Mouse (Mus musculus): ENCODE measurements around the gene Ugt1a8.
"Not testable (repeated sequence)": the region's sequence is repeated elsewhere in the genome, so short reads cannot be mapped to it uniquely, and the experiment has no call there.

The Ugt1a8 gene

GRCm38 (mm10) chr1:88087513-88087912, at the start of gene Ugt1a8:
Gene Ugt1a8 (plus strand): TSS chr1:88087813.
- DNase-seq = no peak

GRCm38 (mm10) chr1:88043044-88043443, 44.6 kb upstream of the Ugt1a8 start:
- DNase-seq = peak; percentile 4 to 51

- DNase-seq = peak; percentile 37 to 46
These were observed 42.7 kb upstream of the Ugt1a8 start for GRCm38 (mm10) chr1:88044832-88045437.

- DNase-seq = not testable (repeated sequence)
These were observed 40.2 kb upstream of the Ugt1a8 start for GRCm38 (mm10) chr1:88047408-88047807.

GRCm38 (mm10) chr1:88055088-88055487, 32.5 kb upstream of the Ugt1a8 start, which contains the start of gene Ugt1a10:
Gene Ugt1a10 (plus strand): TSS chr1:88055388.
- DNase-seq = no peak

- not testable (repeated sequence) for DNase-seq
These were observed 21.0 kb upstream of the Ugt1a8 start for GRCm38 (mm10) chr1:88066472-88067102.

- DNase-seq = no peak
These were observed 17.1 kb upstream of the Ugt1a8 start, which contains the start of gene Ugt1a9 for GRCm38 (mm10) chr1:88070495-88070894. Gene Ugt1a9 (plus strand): TSS chr1:88070800.

GRCm38 (mm10) chr1:88070902-88071301, 16.7 kb upstream of the Ugt1a8 start:
- DNase-seq = no peak

- DNase-seq = no peak
These were observed 13.1 kb upstream of the Ugt1a8 start for GRCm38 (mm10) chr1:88074471-88074870.

GRCm38 (mm10) chr1:88077128-88077527, 10.5 kb upstream of the Ugt1a8 start:
- no peak for DNase-seq

- no peak for DNase-seq
These were observed 5.9 kb upstream of the Ugt1a8 start for GRCm38 (mm10) chr1:88081670-88082069.

GRCm38 (mm10) chr1:88086125-88086524, 1.5 kb upstream of the Ugt1a8 start:
- no peak for DNase-seq

GRCm38 (mm10) chr1:88092341-88092740, 4.7 kb downstream of the Ugt1a8 start:
- DNase-seq = no peak

GRCm38 (mm10) chr1:88094270-88094676, 6.7 kb downstream of the Ugt1a8 start:
- peak; percentile 34 to 59 for DNase-seq

GRCm38 (mm10) chr1:88094941-88095492, 7.4 kb downstream of the Ugt1a8 start, which contains the start of gene Ugt1a7c:
Gene Ugt1a7c (plus strand): TSS chr1:88095062.
- peak; percentile 39 to 61 for DNase-seq

GRCm38 (mm10) chr1:88098546-88098945, 10.9 kb downstream of the Ugt1a8 start:
- not testable (repeated sequence) for DNase-seq

- DNase-seq = peak; percentile 16 to 37
These were observed 12.1 kb downstream of the Ugt1a8 start for GRCm38 (mm10) chr1:88099691-88100090.

- DNase-seq = not testable (repeated sequence)
These were observed 15.4 kb downstream of the Ugt1a8 start, which contains the start of gene Ugt1a6b for GRCm38 (mm10) chr1:88103019-88103418. Gene Ugt1a6b (plus strand): TSS chr1:88103252.

GRCm38 (mm10) chr1:88103697-88104468, 16.3 kb downstream of the Ugt1a8 start:
- DNase-seq = not testable (repeated sequence)

GRCm38 (mm10) chr1:88104667-88105430, 17.2 kb downstream of the Ugt1a8 start:
- DNase-seq = no peak

- peak; percentile 66 to 71 for DNase-seq
These were observed 18.0 kb downstream of the Ugt1a8 start for GRCm38 (mm10) chr1:88105656-88106055.

GRCm38 (mm10) chr1:88109027-88109557, 21.5 kb downstream of the Ugt1a8 start:
- DNase-seq = peak in 1 of 2 experiments; percentile 40
